Mouse (Mus musculus) lung, adult 2 months (tissue): ENCODE results near the gene Tmem107.

ENCODE experiments used
- CTCF ChIP-seq: fragments of 200-500 bp; IDR thresholded peaks from 2 replicates; pipeline ENCODE4 v1.5.1; 2011; ENCODE audit warnings: mild to moderate bottlenecking, low read length, control low read depth; ENCODE audit not compliant: insufficient read depth
- POLR2A ChIP-seq: fragments of 200-500 bp; IDR thresholded peaks from 2 replicates; pipeline ENCODE4 v1.6.1; 2011; ENCODE audit warnings: low read depth, mild to moderate bottlenecking, control low read depth, low read length, borderline replicate concordance; ENCODE audit errors: extremely low read depth

- TF ChIP-seq CTCF: no peak
- TF ChIP-seq POLR2A: no peak
Measured at GRCm38 (mm10) chr11:69036486-69037230, 33.9 kb upstream of the Tmem107 start.
